Mouse (Mus musculus) small intestine, adult 2 months (tissue): ENCODE measurements around the gene Psmd3. TPM values are rescaled to one million over a fixed set of nuclear protein-coding genes. Genes with fewer than 3 reads are reported as not detected.
A peak's percentile ranks its signal among the peaks of the same experiment; 100 is the strongest.

Source experiments
- H3K27ac ChIP-seq: fragments of 200-500 bp; 2 replicates; pipeline ENCODE4 v1.5.1; 2012; ENCODE audit warnings: low read depth, low read length, control low read depth, inconsistent platforms; ENCODE audit not compliant: insufficient read depth
- H3K27me3 ChIP-seq: fragments of 200-500 bp; 2 replicates; pipeline ENCODE4 v1.6.1; 2012; ENCODE audit warnings: mild to moderate bottlenecking, moderate library complexity, low read length, inconsistent platforms; ENCODE audit not compliant: control insufficient read depth, insufficient read depth
- H3K36me3 ChIP-seq: fragments of 200-500 bp; 2 replicates; pipeline ENCODE4 v1.6.1; 2012; ENCODE audit warnings: mild to moderate bottlenecking, low read length, control low read depth, inconsistent platforms; ENCODE audit not compliant: control insufficient read depth, insufficient read depth
- H3K4me1 ChIP-seq: fragments of 200-500 bp; 2 replicates; pipeline ENCODE4 v1.6.1; 2012; ENCODE audit warnings: low read length, inconsistent platforms, mixed read lengths; ENCODE audit not compliant: control insufficient read depth, insufficient read depth, insufficient read length
- H3K4me3 ChIP-seq: fragments of 200-500 bp; 2 replicates; pipeline ENCODE4 v1.5.1; 2012; ENCODE audit warnings: low read depth, mild to moderate bottlenecking, control low read depth, inconsistent platforms, low read length, moderate library complexity
- CTCF ChIP-seq: fragments of 200-500 bp; IDR thresholded peaks from 2 replicates; pipeline ENCODE4 v1.5.1; 2012; ENCODE audit warnings: low read depth, mild to moderate bottlenecking, control low read depth, inconsistent platforms, low read length, moderate library complexity, mixed read lengths; ENCODE audit not compliant: insufficient replicate concordance, insufficient read length; ENCODE audit errors: extremely low read depth
- POLR2A ChIP-seq: fragments of 200-500 bp; IDR thresholded peaks from 2 replicates; pipeline ENCODE4 v1.6.1; 2012; ENCODE audit warnings: low read depth, mild to moderate bottlenecking, control low read depth, inconsistent platforms, low read length, moderate library complexity
- WGBS: fragments of 180-500 bp; shearing (Covaris S2); methylation state at CpG from one replicate; pipeline ENCODE4 v1.1.7; 2018; 5-methylcytosine and 5-hydroxymethylcytosine counted together
- polyA plus RNA-seq: library from polyadenylated mRNA; depleted of rRNA; stranded (reverse); fragments of >200 nt; gene quantifications from 2 replicates; pipeline ENCODE4 v1.2.3, GENCODE M21; 2012; rRNA removed

The Psmd3 gene
- polyA plus RNA-seq, 1 experiment, result 139 TPM

- H3K4me3 ChIP-seq, result peak overlapping the region; percentile 46; the same call in 1 of the 2 replicates
- peak overlapping the region; percentile 18 for H3K27ac ChIP-seq
- TF ChIP-seq POLR2A, result no peak
- no peak for TF ChIP-seq CTCF
- H3K27me3 ChIP-seq, result no peaks in the 10 kb centered on the region
- peaks cover 47% of the 10 kb centered on the region; the same call in 1 of the 2 replicates for H3K4me1 ChIP-seq
- whole genome bisulfite sequencing, result 31% methylated on average over 7 of the region's 7 CpGs
- H3K36me3 ChIP-seq, result no peaks in the 10 kb centered on the region
Observed at GRCm38 (mm10) chr11:98744456-98745019, 62.2 kb downstream of the Psmd3 start.

Other genes starting within 250 kb of the Psmd3 start
- gene Mien1, start 243.6 kb upstream of the Psmd3 start, polyA plus RNA-seq, result 17.2 and 37.7 TPM in 2 replicates
- 33.0 and 137 TPM in 2 replicates for gene Grb7, start 236.2 kb upstream of the Psmd3 start, polyA plus RNA-seq
- gene Ikzf3, start 136.5 kb upstream of the Psmd3 start, polyA plus RNA-seq, result 6.6 and 9.7 TPM in 2 replicates
- gene Zpbp2, start 131.5 kb upstream of the Psmd3 start, polyA plus RNA-seq, result not detected in 2 replicates
- gene Ormdl3, start 95.2 kb upstream of the Psmd3 start, polyA plus RNA-seq, result 46.3 and 105 TPM in 2 replicates
- gene Lrrc3c, start 84.3 kb upstream of the Psmd3 start, polyA plus RNA-seq, result not detected in 2 replicates
- gene Gm12355, start 56.9 kb upstream of the Psmd3 start, polyA plus RNA-seq, result not detected in 2 replicates
- not detected in 2 replicates for gene Gsdma3, start 56.2 kb upstream of the Psmd3 start, polyA plus RNA-seq
- 0.49 and 75.8 TPM in 2 replicates for gene Gsdma2, start 35.8 kb upstream of the Psmd3 start, polyA plus RNA-seq
- gene Gsdma, start 18.2 kb upstream of the Psmd3 start, polyA plus RNA-seq, result 0.25 and 0.41 TPM in 2 replicates
- gene Csf3, start 18.7 kb downstream of the Psmd3 start, polyA plus RNA-seq, result 0.10 TPM in 1 of 2 replicates, not detected in the other
- gene Med24, start 46.9 kb downstream of the Psmd3 start, polyA plus RNA-seq, result 23.8 and 49.5 TPM in 2 replicates
- gene Thra, start 58.1 kb downstream of the Psmd3 start, polyA plus RNA-seq, result 46.5 and 128 TPM in 2 replicates
- gene Nr1d1, start 92.8 kb downstream of the Psmd3 start, polyA plus RNA-seq, result 59.8 and 206 TPM in 2 replicates
- 19.8 and 38.5 TPM in 2 replicates for gene Msl1, start 113.0 kb downstream of the Psmd3 start, polyA plus RNA-seq
- 11.7 and 22.0 TPM in 2 replicates for gene Casc3, start 122.4 kb downstream of the Psmd3 start, polyA plus RNA-seq
- 11.4 and 47.6 TPM in 2 replicates for gene Rapgefl1, start 154.2 kb downstream of the Psmd3 start, polyA plus RNA-seq
- gene Wipf2, start 181.1 kb downstream of the Psmd3 start, polyA plus RNA-seq, result 11.4 and 27.3 TPM in 2 replicates
- 0.37 and 0.65 TPM in 2 replicates for gene Cdc6, start 225.2 kb downstream of the Psmd3 start, polyA plus RNA-seq
- gene Rara, start 245.3 kb downstream of the Psmd3 start, polyA plus RNA-seq, result 25.3 and 56.3 TPM in 2 replicates